Mouse (Mus musculus) spleen, postnatal 14 days (tissue): ENCODE data around the gene Snapc3.
"Not testable (repeated sequence)": the region's sequence is repeated elsewhere in the genome, so short reads cannot be mapped to it uniquely, and the experiment has no call there.

Source experiments
- DNase-seq, 2 experiments: peaks; one replicate each; pipeline ENCODE4 v3.0.0; 2021 to 2022; ENCODE audit warnings: low spot score in 2 of 2

The Snapc3 gene

DNA sequence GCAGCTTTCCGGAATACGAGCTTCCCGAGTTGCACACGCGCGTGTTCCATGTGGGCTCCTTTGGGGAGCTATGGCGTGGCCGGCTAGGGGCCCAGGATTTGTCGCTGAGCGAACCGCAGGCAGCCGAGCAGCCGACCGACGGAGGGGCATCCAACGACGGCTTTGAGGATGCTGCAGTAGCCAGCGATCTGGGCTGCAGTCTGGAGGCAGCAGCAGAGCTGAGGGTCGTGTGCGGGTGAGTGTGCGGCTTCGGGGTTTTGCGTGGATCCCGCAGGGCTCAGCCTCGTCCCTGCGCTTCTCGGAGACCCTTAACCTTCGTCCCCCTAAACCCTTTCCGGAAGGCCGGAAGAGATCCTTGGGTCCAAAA lies 279 bp downstream of the Snapc3 start:
- no peak for DNase-seq

DNA sequence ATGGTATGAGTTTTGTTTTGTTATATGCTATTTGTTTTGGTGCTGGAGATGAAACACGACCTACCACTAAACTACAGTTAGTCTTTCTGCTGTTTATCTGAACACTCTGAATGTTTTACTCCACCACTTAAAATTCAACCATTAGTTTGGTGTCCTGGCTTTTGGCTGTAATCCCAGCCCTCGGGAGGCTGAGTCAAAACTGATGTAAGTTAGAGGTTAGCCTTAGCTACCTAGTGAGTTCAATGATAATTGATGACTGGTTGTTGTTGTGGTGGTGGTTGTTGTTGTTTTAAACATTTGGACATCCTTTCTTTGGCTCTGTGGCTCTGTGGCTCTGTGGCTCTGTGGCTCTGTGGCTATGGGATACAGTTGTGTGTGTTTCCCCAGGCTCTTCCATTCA lies 1.3 kb downstream of the Snapc3 start:
- DNase-seq = no peak

DNA sequence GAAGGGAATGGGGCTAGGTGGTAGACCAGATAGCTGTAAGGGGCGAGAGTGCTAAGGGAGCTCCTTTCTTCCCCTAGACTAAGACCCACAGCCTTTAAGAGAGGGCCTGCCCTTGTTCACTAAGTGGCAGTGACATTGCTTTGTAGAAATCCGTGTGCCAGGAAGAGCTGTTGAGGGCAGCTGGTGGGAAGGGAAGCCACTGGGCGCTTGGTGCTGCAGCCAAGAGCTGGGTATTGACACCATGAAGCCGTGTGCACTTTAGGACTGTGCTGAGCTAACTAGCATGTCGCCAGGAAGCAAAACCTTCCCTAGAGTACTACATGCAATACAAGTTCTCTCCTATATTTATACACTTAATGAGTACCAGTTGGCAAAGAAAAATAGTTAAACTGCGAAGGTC lies 6.1 kb downstream of the Snapc3 start:
- no peak for DNase-seq

DNA sequence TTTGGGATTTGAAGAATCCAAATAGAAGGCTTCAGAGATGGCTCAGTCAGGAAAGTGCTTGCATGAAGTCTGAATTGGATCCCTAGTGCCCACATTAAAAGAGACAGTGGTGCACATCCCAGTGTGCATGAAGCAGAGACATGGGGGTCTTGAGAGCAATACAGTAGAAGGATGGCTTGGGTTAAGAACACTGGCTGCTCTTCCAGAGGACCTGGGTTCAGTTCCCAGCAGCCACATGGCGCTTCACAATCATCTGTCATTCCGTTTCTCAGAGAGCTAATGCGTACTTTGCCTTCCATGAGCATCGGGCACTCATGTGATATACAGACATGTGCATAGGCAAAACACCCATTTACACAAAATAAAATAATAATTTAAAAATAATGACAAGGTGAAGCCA lies 7.6 kb downstream of the Snapc3 start:
- DNase-seq = no peak

DNA sequence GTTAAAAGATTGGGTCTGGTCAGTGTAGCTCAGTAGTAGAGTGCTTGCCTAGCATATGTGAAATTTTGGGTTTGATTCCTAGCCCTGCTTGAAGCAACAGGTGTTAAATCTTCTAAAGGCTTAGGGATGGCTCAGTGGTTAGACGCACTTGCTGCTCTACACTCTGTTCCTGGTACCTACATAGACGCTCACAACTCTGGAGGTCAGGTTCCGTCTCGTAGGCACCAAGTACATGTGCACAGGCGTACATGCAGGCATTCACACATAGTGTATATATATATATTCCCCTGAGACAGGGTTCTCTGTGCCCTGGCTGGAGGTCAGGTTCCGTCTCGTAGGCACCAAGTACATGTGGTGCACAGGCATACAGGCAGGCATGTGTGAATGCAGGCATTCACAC lies 9.6 kb downstream of the Snapc3 start:
- DNase-seq = no peak

DNA sequence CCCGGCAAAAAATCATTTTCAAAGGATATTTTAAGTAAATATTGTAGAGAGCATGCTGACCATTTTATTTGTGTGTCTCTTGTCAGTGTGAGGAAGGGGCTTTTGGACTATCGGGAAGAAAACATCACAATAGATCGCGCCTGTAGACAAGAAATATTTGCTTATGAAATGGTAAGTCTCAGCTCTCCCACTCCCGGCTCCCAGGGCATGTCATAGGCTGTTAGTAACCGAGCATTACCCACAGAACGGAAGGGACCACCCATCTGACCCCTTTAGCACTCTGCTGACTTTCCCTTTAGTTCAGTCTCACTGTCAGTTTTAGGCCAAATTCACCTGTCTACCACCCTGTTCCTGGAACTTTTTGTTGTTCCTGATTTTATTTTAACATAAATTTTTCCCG lies 10.2 kb downstream of the Snapc3 start:
- no peak for DNase-seq

DNA sequence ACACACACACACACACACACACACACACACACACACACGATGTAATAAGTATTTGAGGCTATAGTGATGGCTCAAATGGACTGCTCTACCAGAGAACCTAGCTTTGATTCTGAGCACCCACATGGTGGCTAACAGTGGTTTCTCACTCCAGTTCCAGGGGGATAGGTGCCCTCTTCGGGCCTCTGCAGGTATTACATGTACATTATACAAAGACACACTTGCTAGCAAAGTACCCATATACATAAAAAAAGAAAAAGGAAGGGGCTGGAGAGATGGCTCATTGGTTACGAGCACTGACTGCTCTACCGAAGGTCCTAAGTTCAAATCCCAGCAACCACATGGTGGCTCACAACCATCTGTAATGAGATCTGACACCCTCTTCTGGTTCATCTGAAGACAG lies 11.3 kb downstream of the Snapc3 start:
- DNase-seq = no peak

DNA sequence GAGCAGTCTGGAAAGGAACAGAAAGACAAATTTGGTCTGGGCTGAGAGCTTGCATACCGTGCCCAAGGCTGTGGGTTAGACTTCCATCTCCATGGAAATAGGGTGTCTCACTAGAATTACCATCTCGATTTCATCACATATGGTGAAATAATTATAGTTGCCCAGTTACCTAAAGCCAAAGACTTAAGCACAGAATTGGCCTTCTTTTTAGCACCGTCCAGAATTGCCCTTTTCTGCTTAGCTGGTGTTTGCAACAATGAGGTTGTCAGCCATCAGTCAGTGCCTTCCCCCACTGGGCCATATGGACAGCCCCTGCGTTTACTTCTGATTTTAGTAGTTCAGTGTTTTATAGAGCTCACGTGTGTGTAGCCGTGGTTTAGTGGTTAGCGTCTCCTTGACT lies 14.4 kb downstream of the Snapc3 start:
- DNase-seq = no peak

DNA sequence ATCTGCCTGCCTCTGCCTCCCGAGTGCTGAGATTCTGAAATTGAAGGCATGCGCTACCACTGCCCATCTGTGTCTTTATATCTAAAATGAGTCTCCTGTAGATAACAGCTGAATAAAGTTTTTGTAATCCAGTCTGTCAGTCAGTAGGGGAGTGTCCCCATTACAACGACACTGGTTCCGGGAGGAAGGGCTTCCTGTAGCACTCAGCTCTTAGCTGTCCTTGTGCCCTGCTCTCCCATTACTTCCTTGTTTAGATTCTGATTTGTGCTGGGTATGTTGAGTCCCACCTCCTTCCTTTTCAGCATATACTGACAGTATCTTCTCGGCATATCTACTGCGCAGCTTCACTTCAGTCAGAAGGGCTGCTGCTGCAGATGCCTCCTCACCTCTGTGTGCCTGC lies 15.4 kb downstream of the Snapc3 start:
- DNase-seq = no peak

DNA sequence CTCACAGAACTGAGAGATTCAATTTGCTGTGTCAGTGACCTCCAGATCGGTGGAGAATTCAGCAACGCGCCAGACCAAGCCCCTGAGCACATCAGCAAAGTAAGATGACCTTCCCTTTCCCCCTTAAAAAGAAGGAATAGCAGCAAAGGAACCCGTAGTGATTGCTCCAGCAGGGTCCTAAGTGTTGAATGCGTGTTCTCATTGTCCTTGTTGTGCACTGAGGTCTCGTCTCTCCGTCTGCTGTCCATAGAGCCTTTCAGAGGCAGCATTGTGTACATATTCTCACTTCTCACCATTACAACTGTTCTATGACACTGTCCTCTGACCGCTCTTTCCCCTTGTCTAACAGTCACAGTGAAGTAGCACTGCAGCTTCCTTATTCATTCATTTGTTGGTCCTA lies 18.9 kb downstream of the Snapc3 start:
- DNase-seq = no peak

DNA sequence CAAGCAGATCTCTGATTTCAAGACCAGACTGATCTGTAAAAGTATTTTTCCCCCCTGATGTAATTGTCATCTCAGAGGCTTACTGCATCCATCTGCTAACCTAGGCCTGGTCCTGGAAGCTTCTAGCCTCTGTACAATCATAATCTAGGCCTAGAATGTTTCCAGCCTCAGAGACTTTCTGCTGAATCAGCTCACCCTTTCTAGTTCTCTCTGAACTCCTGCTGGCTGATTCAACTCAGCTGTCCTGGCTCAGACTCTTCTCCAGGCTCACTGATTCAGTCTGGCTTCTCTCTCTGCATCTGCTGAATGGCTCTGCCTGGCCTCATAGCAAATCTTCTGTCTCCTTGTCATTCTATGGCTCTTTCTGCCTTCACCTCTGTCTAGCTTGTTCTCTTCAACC lies 20.6 kb downstream of the Snapc3 start:
- DNase-seq = no peak

DNA sequence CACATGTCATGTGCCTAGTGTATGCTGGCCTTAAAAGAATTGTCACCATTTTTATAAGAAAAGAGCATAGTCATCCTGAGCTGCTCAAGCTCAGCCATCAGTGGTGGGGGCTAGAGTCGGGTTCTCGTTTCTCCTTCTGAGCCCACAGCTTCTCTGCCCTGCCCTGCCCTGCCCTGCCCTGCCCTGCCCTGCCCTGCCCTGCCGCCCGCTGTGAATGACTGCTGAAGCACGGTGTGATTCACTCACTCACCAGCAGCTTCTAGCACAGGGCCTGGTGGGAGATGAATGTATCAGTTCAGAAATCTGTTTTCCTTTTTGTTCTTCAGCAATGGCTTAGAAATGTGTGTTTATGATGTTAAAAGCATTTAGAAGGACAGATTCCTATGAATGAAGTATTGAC lies 21.5 kb downstream of the Snapc3 start:
- DNase-seq = no peak

DNA sequence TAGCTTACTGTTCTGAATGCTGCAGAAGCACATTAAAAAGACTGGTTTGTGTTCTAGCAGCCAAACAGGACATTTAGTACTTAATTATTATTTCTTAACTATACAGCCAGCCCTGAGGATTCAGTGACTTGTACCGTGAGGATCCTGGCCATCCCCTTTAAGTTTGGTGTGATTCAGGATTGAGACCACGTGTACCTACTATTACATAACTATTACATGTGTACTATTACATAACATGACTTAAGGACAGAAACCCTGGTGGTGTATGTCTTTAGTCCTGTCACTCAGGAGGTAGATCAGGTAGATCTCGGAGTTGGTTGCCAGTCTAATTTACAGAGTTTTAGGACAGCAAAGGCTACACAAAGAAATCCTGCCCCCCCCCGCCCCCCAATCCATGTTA lies 23.5 kb downstream of the Snapc3 start:
- no peak for DNase-seq

DNA sequence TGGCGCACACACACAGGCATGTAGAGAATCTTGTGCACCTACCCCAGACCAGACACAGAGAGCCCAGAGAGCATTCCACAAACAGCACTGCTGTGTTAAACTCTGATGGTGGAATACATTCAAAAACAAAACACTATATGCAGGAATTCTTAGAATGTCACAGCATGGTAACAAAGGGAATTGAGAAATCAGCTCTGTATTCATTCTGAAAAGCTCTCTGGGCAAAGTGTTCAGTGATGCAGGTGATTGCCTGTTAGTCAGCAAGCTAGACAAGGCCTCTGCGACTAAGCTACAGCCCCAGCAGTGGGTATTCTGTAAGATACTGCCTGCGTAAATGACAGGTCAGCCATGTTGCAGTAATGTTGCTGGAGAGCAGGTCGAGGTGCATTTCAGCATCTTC lies 33.3 kb downstream of the Snapc3 start:
- DNase-seq = no peak

DNA sequence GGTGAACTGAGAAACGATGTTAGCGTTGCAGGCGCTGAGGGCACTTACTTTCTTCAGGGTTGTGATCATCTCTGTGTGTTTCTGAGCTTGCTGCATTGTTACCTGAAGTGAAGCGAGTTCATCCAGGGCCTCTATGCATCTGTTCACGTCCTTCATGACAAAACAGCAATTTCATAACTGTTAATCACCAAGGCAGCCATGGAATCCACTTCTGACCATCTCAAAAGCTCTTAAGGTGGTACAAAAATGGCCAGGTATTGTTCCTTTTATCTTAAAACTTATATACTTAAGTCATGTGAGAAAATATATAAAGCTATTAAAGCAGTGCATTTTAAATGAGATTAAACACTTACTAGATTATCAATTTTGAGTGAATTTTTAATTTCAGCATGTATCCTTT lies 42.6 kb downstream of the Snapc3 start:
- no peak for DNase-seq

DNA sequence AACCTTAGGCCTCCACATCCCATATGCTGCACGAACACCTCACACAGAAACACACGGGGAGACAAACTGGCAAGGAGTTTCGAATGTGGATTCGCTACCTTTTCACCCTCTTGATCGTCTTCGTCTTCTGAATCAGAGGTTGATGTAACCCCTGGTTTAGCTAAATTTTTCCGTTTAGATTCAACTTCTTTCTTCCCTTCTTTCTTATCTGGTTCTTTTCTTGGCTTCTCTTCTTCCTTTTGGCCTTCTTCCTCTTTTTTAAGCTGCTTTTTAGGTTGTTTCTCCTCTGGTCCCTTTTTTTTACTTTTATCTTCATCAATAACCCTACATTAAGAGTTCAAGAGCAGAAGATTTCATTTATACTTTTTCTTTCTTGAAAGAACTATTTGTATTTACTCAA lies 47.3 kb downstream of the Snapc3 start:
- DNase-seq = no peak

DNA sequence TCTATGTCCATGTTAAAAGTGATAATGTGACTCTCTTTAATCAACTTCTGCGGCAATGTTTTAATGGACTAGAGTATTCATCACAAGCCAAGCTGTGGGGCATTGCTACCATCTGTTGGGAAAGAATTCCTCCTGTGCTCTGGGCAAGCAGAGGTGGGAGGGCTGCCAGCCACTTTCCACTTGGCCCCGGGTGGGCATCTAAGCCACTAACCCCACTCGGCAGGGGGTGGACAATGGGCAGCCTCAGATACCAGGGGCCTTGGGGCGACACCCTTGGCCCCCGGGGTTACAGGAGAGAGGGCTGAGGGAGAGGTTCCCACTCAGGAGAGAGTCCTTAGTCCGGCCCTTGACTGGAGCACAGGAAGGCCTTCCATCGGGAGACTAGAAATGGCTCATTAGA lies 50.1 kb downstream of the Snapc3 start:
- no peak for DNase-seq

DNA sequence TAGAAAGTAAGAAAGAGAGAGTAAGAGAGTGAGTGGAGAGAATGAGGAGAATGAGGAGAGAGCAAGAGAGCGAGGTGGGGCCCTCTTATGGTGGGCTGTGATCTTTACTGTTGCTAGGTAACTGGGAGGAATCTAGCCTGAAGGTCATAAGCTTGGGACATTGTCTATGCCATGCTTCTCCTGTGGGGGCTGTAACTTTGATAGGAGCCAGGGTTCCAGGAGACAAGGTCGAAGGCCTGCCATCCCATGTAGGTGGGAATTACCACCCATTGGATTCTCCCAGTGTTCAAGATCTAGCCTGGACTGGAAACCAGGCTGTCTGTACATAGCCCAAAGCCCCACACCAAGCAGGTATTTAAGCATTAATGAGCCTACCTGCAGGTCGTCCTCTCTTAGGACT lies 50.7 kb downstream of the Snapc3 start:
- DNase-seq = no peak

DNA sequence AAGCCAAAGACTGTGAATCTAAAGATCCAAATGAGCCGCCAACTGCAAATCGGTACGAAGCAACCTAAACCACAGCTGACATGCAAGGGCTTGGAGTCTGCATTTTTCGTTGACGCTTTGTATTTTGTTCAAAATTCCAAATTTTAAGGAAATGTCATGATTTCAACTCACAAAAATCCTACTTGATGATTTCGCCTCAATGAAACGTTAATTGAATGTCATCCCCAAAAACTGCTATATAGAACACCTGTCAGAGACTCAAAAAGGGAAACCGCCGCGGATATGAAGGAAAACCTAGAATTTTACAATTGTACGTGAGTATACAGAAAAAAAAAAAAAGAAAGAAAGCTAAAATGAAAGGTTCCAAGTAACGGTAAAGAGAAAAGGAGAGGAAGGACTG lies 67.7 kb downstream of the Snapc3 start:
- no peak for DNase-seq

DNA sequence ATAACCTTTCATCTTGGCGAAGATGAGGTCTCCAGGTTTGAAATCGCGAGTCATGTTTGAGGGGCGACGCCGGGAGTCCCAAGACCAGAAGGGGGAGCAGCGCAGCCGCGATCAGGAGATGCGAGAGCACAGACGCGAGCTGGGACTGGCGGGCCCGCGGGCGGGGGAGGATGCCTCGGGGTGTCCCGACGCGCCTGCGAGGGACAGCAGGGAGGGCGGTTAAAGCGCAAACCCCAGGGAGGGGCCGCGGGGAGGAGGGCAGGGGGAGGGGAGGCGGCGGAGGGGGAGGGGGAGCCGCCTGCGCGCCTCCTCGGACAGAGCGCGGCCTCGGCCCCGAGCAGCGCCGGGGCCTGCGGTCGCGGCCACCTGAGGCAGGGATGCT lies 68.2 kb downstream of the Snapc3 start:
- DNase-seq = peak; percentile 76 to 82

DNA sequence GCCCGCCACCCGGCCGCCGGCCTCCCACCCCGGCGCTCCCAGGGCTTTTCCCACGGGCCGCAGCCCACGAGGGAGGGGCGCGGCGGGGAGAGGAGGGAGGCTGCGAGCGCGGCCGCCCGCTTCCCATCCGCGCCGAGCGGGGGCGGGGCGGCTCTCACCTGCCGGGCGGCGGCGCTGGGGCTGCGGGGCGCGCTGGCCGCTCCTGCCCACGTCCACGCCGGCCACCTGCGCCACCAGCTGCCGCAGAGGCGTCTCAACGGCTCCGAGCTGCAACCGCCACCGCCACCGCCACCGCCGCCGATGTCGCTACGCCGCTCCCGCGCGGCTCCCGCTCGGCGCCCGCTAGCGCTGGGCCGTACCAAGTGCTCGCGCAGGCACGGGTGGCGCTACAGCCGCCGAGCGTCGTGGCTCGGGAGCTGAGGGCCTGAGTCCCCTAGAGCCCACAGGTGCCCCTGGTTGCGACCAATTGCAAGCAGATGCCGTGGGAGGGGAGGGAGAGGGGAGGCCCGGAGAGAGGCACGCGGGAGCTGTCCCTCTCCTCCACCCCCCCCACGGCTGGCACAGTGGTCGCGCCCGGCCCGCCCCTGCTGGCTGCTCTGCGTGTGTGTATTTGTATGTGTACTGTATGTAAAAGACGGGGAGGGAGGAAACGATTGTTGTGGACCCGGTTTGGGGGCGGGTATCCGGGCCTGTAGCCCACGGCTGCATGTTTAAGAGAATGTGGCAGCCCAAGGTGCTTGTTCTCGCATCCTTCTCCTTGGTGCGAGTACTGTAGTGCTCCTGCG lies 68.8 kb downstream of the Snapc3 start, which contains the start of gene Psip1:
Psip1 (minus strand) TSS at position 343 of the 785 bp plus-strand sequence.
- peak; percentile 83 to 88 for DNase-seq

DNA sequence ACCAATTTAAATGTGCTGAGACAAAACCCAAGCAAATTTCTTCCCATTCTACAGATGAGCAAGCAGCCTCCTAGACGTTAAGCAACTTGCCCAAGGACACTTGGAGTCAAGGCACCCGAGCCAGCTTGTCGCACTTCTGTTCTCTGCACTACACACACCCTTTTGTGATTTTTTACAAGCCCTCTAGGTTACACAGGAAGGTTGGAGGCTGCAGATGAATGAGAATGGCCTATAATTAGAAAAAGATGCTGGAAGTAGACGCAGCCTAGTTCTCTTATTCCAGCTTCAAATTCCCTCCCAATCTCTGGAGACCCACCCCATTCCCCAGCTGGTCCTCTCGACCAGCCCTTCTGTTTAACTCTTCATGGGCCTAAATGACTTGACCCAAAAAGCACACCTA lies 71.6 kb downstream of the Snapc3 start:
- no peak for DNase-seq

DNA sequence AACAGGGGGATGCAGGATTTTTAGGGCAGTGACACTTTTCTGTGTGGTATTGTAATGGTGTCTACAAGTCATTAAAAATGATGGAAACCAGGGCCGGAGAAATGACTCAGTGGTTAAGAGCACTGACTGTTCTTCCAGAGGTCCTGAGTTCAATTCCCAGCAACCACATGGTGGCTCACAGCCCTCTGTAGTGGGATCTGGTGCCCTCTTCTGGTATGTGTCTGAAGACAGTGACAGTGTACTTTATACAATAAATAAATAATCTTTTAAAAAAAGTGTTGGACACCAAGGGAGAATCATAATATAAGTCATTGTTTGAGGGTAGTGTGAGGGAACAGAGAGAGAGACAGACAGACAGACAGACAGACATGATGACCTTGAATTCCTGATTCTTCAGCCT lies 75.6 kb downstream of the Snapc3 start:
- no peak for DNase-seq

DNA sequence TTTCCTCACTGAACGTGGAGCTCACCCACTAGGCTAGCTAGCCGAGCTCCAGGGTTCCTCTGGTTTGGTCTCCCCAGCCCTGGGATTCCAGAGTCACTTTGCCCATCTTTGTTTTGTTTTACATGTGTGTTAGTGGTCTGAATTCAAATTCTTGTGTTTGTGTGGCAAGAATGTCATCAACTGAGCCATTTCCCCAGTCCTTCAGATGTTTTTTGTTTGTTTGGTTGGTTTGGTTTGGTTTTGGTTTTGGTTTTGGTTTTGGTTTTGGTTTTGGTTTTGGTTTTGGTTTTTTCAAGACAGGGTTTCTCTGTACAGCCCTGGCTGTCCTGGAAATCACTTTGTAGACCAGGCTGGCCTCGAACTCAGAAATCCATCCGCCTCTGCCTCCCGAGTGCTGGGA lies 79.5 kb downstream of the Snapc3 start:
- not testable (repeated sequence) for DNase-seq
